Mouse (Mus musculus): Measurements from ENCODE around the gene Gm45234. TPM values are rescaled to one million over a fixed set of nuclear protein-coding genes. Genes with fewer than 3 reads are reported as not detected.

Gene Gm45234
- polyA plus RNA-seq, 1 experiment from 2014 or later, result not detected

DNA sequence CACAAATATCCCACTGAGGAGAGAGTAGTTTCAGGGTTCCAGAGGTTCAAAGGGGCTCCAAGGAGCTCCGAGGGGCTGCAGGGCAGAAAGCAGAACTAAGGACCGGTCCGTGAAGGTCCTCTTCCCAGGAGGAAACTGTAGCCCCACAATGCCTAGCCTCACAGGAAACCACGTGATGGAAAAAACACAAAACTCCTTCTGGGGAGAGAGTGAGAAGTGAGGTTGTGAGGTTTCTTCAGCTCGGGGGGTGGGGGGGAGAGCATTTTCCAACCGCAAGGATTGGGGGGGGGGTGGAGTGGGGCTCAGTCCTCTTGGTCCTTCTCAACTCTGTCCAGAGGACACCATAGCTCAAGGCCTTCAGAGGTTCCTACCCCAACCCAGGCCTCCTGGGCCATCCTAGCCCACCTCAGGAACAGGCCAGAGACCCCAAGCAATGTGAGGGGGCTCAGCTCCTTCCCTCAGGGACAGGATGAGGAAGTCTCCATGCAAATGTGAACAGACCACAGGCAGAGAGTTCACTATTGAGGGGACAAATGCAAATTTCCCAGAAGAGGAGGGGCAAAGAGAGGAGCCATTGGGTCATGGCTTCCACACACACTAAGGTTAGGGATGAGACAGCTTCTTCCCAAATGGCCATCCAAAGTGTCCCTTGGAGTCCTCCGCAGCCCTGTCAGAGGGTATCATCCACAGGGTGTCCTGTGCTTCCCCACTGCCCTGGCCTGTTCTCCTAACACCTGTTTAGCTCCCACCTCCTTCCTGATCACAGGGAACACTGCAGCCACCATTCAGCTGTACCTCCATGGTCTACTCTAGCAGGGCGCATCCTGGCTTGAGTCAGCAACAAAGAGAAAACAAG, 25.7 kb downstream of the Gm45234 start:
- Histone ChIP-seq H3K27me3 (replicated peaks; ENCODE audit: control insufficient read depth, insufficient read depth, low read length) (no peaks in the 10 kb centered on the region), H3K27ac (ENCODE audit: low read depth) (no peak overlapping the region), H3K4me1 (replicated peaks; ENCODE audit: control insufficient read depth, insufficient read depth, low read length) (no peaks in the 10 kb centered on the region), H3K9me3 (ENCODE audit: control insufficient read depth, low read length) (no peaks in the 10 kb centered on the region), H3K4me2 (ENCODE audit: low read length) (no peak overlapping the region), H3K36me3 (ENCODE audit: control insufficient read depth, insufficient read depth, low read length) (no peaks in the 10 kb centered on the region), H3K4me3 (ENCODE audit: low read depth, low read length) (no peak overlapping the region), H3K9ac (ENCODE audit: low read length) (no peak overlapping the region)
- ATAC-seq (replicated peaks; ENCODE audit: low FRiP score, low TSS enrichment, low read depth) (no peak), DNase-seq (ENCODE audit: low spot score) (no peak)
- 85% methylated on average over 8 of the region's 8 CpGs for WGBS

DNA sequence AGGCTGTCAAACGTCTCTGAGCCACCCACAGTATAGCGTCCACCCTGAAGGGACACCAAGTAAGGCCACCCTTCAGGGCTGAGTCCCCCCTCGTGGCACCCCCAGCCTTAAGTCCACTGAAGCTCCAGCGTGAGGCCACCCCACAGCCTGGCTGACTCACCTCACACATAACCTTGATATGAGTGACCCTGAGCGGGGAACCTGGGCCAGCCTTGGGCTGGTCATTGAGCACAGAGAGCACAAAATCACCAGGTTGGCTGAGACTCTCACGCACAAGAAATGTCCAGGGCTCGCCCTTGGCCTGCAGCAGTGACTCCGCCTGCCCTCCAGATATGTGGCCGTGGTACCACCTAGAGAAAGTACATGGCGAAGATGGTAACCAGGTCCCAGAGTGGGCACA, 27.2 kb downstream of the Gm45234 start:
- DNase-seq (ENCODE audit: low spot score), result no peak

DNA sequence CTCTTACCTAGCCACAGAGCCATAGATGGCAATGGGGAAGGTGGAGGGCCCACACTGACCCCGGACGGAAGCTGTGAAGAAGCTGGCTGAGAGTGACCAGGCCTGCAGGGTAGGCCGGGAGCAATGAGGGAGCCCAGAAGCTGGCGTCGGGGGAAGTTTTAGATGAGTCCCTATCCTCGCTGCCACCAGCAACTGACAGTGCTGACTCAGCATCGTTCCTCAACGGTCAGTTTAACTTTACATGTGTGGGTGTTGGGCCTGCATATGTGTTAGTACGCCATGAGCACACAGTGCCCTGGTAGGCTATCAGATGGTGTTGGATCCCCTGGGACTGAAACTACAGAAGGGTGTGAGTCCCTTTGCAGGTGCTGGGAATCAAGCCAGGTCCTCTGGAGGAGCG, 31.3 kb downstream of the Gm45234 start:
- Histone ChIP-seq H3K27me3 (replicated peaks; ENCODE audit: control insufficient read depth, insufficient read depth, low read length) (no peaks in the 10 kb centered on the region), H3K36me3 (ENCODE audit: control insufficient read depth, insufficient read depth, low read length) (no peaks in the 10 kb centered on the region), H3K4me2 (ENCODE audit: low read length) (no peak overlapping the region), H3K4me3 (ENCODE audit: low read depth, low read length) (no peak overlapping the region), H3K27ac (ENCODE audit: low read depth) (no peak overlapping the region), H3K9ac (ENCODE audit: low read length) (no peak overlapping the region), H3K4me1 (replicated peaks; ENCODE audit: control insufficient read depth, insufficient read depth, low read length) (no peaks in the 10 kb centered on the region), H3K9me3 (ENCODE audit: control insufficient read depth, low read length) (no peaks in the 10 kb centered on the region)
- WGBS, result 87% methylated on average over 10 of the region's 10 CpGs
- ATAC-seq (replicated peaks; ENCODE audit: low FRiP score, low TSS enrichment, low read depth) (no peak), DNase-seq (ENCODE audit: low spot score) (no peak)

More for the DNA sequence above, 27.2 kb downstream of the Gm45234 start:
- no peak for ATAC-seq (replicated peaks; ENCODE audit: low FRiP score, low TSS enrichment, low read depth)
- no peak overlapping the region for H3K27ac ChIP-seq (ENCODE audit: low read depth)
- H3K36me3 ChIP-seq (ENCODE audit: control insufficient read depth, insufficient read depth, low read length), result no peaks in the 10 kb centered on the region
- H3K9me3 ChIP-seq (ENCODE audit: control insufficient read depth, low read length), result no peaks in the 10 kb centered on the region
- no peak overlapping the region for H3K4me3 ChIP-seq (ENCODE audit: low read depth, low read length)
- 87% methylated on average over 10 of the region's 10 CpGs for WGBS
- H3K4me1 ChIP-seq (replicated peaks; ENCODE audit: control insufficient read depth, insufficient read depth, low read length), result no peaks in the 10 kb centered on the region
- H3K27me3 ChIP-seq (replicated peaks; ENCODE audit: control insufficient read depth, insufficient read depth, low read length), result no peaks in the 10 kb centered on the region
- no peak overlapping the region for H3K4me2 ChIP-seq (ENCODE audit: low read length)
- no peak overlapping the region for H3K9ac ChIP-seq (ENCODE audit: low read length)

DNA sequence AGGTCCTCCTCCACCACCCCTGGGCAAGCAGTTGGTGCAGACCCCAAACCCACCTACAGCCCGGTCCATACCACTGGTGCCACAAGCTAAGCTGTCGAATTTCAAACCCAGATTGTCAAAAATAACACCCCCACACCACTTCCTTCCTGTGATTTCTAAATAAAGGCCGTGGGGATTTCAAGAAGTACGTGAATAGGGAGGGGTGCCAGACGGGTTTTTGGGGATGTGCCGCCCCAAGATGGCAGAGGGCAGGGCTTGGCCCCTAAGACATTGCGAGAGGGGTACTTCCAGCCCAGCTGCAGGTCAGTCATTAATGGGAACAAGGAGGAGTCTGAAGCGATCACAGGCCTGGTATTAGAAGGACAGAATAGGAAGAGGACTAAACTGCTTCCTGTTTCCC, 32.3 kb downstream of the Gm45234 start:
- DNase-seq (ENCODE audit: low spot score), result no peak
- ATAC-seq (replicated peaks; ENCODE audit: low FRiP score, low TSS enrichment, low read depth), result no peak
- H3K9ac ChIP-seq (ENCODE audit: low read length), result no peak overlapping the region
- no peak overlapping the region for H3K4me3 ChIP-seq (ENCODE audit: low read depth, low read length)
- 75% methylated on average over 8 of the region's 8 CpGs for WGBS
- H3K27ac ChIP-seq (ENCODE audit: low read depth), result no peak overlapping the region
- H3K4me1 ChIP-seq (replicated peaks; ENCODE audit: control insufficient read depth, insufficient read depth, low read length), result no peaks in the 10 kb centered on the region
- no peaks in the 10 kb centered on the region for H3K27me3 ChIP-seq (replicated peaks; ENCODE audit: control insufficient read depth, insufficient read depth, low read length)
- no peaks in the 10 kb centered on the region for H3K36me3 ChIP-seq (ENCODE audit: control insufficient read depth, insufficient read depth, low read length)
- H3K4me2 ChIP-seq (ENCODE audit: low read length), result no peak overlapping the region
- H3K9me3 ChIP-seq (ENCODE audit: control insufficient read depth, low read length), result no peaks in the 10 kb centered on the region

DNA sequence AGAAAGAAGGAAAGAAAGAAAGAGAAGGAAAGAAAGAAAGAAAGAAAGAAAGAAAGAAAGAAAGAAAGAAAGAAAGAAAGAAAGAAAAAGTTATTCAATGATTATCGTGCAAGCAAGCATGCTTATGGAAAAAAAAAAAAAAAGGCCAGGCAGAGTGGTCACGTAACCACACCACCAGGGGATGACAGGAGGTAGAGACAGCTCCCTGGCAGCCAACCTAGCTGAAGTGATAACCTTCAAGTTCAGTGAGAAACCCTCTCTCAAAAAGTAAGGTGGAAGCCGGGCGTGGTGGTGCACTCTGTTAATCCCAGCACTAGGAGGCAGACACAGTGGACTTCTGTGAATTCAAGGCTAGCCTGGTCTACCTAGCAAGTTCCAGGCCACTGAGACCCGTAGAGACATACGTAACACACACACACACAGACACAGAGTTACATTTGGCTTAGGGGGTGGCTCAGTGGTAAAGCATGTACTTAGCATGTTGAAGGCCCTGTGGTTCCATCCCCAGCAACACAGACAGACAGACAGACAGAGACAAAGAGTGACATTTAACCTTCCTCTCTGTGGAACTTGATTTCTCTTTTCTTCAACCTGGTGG, 32.8 kb downstream of the Gm45234 start:
- Histone ChIP-seq H3K27ac (ENCODE audit: low read depth) (no peak overlapping the region), H3K27me3 (replicated peaks; ENCODE audit: control insufficient read depth, insufficient read depth, low read length) (no peaks in the 10 kb centered on the region), H3K36me3 (ENCODE audit: control insufficient read depth, insufficient read depth, low read length) (no peaks in the 10 kb centered on the region), H3K9me3 (ENCODE audit: control insufficient read depth, low read length) (no peaks in the 10 kb centered on the region), H3K4me1 (replicated peaks; ENCODE audit: control insufficient read depth, insufficient read depth, low read length) (no peaks in the 10 kb centered on the region), H3K4me2 (ENCODE audit: low read length) (no peak overlapping the region), H3K9ac (ENCODE audit: low read length) (no peak overlapping the region), H3K4me3 (ENCODE audit: low read depth, low read length) (no peak overlapping the region)
- WGBS, result 85% methylated on average over 6 of the region's 6 CpGs
- DNase-seq (ENCODE audit: low spot score) (no peak), ATAC-seq (replicated peaks; ENCODE audit: low FRiP score, low TSS enrichment, low read depth) (no peak)

DNA sequence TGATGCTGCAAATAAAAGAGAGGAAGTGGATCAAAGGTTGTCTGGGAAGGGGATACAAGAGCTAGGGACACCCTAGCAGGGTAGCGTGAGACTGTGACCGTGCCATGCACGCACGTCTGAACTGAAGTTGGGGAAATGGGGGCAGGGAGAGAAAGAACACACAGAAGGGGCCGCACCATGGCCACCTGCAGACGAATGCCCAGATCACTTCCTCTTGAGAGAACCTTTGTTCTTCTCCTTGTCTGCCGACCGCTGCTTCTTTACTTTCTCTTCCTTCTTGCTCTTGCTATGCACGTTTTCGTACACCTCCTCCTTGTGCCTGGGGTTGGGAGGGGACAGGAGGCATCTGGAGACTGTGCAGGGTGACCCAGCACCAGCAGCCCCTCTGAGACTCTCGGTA, 34.9 kb downstream of the Gm45234 start:
- H3K9me3 ChIP-seq (ENCODE audit: control insufficient read depth, low read length), result no peaks in the 10 kb centered on the region
- no peak overlapping the region for H3K27ac ChIP-seq (ENCODE audit: low read depth)
- H3K9ac ChIP-seq (ENCODE audit: low read length), result no peak overlapping the region
- H3K4me3 ChIP-seq (ENCODE audit: low read depth, low read length), result no peak overlapping the region
- H3K4me2 ChIP-seq (ENCODE audit: low read length), result peak overlapping the region; percentile 42
- ATAC-seq (replicated peaks; ENCODE audit: low FRiP score, low TSS enrichment, low read depth), result no peak
- H3K27me3 ChIP-seq (replicated peaks; ENCODE audit: control insufficient read depth, insufficient read depth, low read length), result no peaks in the 10 kb centered on the region
- H3K36me3 ChIP-seq (ENCODE audit: control insufficient read depth, insufficient read depth, low read length), result peaks cover 19% of the 10 kb centered on the region
- 69% methylated on average over 11 of the region's 11 CpGs for WGBS
- no peak for DNase-seq (ENCODE audit: low spot score)
- H3K4me1 ChIP-seq (replicated peaks; ENCODE audit: control insufficient read depth, insufficient read depth, low read length), result no peaks in the 10 kb centered on the region

DNA sequence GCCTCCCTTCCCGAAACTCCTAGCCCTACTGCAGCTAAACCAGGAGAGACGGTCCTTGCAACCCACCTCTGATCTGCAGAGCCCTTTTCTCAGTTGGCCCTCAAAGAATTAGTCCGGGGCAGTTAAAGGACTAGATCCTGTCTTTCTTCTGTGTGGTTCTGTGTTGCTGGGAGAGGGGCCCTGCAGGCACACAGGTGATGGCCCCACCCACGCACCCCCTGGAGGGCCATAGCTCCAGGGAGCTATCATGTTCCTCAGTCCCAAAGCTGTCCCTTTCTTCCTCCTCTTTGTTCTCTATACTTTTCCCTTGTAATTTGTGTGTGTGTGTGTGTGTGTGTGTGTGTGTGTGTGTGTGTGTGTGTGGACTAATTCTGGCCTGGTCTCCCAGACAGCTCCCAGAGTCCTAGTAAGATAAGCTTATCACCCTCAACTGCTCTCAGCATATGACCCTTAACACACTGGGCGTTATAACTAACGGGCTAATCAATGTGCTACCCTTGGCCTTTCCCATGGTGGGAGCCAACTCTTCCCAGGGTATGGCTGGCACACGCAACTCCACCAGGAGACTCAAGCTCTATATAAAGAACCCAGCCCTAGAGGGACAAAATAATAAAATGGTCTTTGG, 36.4 kb downstream of the Gm45234 start:
- Histone ChIP-seq H3K9me3 (ENCODE audit: control insufficient read depth, low read length) (no peaks in the 10 kb centered on the region), H3K9ac (ENCODE audit: low read length) (peak overlapping the region; percentile 65), H3K27me3 (replicated peaks; ENCODE audit: control insufficient read depth, insufficient read depth, low read length) (no peaks in the 10 kb centered on the region), H3K27ac (ENCODE audit: low read depth) (peak overlapping the region; percentile 83), H3K4me1 (replicated peaks; ENCODE audit: control insufficient read depth, insufficient read depth, low read length) (no peaks in the 10 kb centered on the region), H3K4me2 (ENCODE audit: low read length) (peak overlapping the region; percentile 42), H3K4me3 (ENCODE audit: low read depth, low read length) (peak overlapping the region; percentile 37), H3K36me3 (ENCODE audit: control insufficient read depth, insufficient read depth, low read length) (peaks cover 33% of the 10 kb centered on the region)
- peak; percentile 17; the same call in 1 of the 2 replicates for ATAC-seq (replicated peaks; ENCODE audit: low FRiP score, low TSS enrichment, low read depth)
- DNase-seq (ENCODE audit: low spot score), result no peak
- WGBS, result 53% methylated on average over 7 of the region's 7 CpGs

DNA sequence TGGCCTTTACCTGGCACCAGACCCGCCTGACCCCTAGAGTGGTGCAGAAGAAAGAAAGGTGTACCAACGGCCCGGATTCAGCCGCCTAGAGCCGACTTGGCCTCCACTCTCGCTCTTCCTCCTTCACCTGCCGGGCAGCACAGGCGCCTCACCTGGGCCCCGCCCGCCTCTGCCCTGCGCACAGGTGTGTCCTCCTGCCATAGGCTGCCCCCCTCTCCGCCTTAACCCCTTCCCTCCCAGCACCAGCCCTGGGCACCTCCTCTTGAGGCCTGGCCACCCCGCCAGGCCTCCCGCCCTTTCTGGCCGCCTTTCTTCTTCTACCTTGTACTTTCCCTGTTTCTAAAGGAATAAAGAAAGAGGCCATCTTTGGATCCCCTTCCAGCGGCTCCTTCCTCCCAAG, 37.1 kb downstream of the Gm45234 start:
- peaks cover 3% of the 10 kb centered on the region for H3K4me1 ChIP-seq (replicated peaks; ENCODE audit: control insufficient read depth, insufficient read depth, low read length)
- ATAC-seq (replicated peaks; ENCODE audit: low FRiP score, low TSS enrichment, low read depth), result peak; percentile 72
- peak overlapping the region; percentile 42 for H3K4me2 ChIP-seq (ENCODE audit: low read length)
- H3K4me3 ChIP-seq (ENCODE audit: low read depth, low read length), result peak overlapping the region; percentile 37
- WGBS, result 42% methylated on average over 14 of the region's 16 CpGs
- H3K27me3 ChIP-seq (replicated peaks; ENCODE audit: control insufficient read depth, insufficient read depth, low read length), result no peaks in the 10 kb centered on the region
- DNase-seq (ENCODE audit: low spot score), result peak; percentile 79
- peak overlapping the region; percentile 65 for H3K9ac ChIP-seq (ENCODE audit: low read length)
- peaks cover 41% of the 10 kb centered on the region for H3K36me3 ChIP-seq (ENCODE audit: control insufficient read depth, insufficient read depth, low read length)
- H3K9me3 ChIP-seq (ENCODE audit: control insufficient read depth, low read length), result no peaks in the 10 kb centered on the region
- peak overlapping the region; percentile 83 for H3K27ac ChIP-seq (ENCODE audit: low read depth)
